Mouse (Mus musculus): ENCODE measurements around the gene Nostrin.

DNA sequence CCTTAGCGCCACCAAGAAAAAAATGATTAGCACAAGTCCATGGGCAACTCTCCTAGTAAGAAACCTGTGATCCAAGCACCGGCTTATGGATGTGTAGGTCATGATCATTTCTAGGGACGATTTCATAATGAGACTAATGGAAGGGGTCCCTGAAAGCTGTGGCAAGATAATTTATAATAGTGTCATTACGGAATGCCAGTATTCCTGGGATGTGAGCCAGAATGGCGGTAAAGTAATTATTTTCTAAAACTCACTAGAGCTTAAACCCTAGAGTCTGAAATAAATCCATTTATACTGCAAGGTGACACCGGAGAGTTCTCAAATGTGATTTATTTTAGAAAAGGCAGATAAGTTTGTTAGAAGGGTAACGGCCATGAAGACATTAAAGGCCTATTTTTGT is 79.6 kb downstream of the Nostrin start:
- TF ChIP-seq CTCF (IDR thresholded peaks at IDR 0.05): no peak
- TF ChIP-seq EP300 (IDR thresholded peaks at IDR 0.05; ENCODE audit: insufficient read depth, low read depth, low read length): no peak

Data from heart, adult 2 months (tissue).